Mouse (Mus musculus) lung, adult 2 months (tissue): ENCODE data around the gene Cops7a.

Experiments
- CTCF ChIP-seq: fragments of 200-500 bp; IDR thresholded peaks from 2 replicates; pipeline ENCODE4 v1.5.1; 2011; ENCODE audit warnings: mild to moderate bottlenecking, low read length, control low read depth; ENCODE audit not compliant: insufficient read depth
- POLR2A ChIP-seq: fragments of 200-500 bp; IDR thresholded peaks from 2 replicates; pipeline ENCODE4 v1.6.1; 2011; ENCODE audit warnings: low read depth, mild to moderate bottlenecking, control low read depth, low read length, borderline replicate concordance; ENCODE audit errors: extremely low read depth

DNA sequence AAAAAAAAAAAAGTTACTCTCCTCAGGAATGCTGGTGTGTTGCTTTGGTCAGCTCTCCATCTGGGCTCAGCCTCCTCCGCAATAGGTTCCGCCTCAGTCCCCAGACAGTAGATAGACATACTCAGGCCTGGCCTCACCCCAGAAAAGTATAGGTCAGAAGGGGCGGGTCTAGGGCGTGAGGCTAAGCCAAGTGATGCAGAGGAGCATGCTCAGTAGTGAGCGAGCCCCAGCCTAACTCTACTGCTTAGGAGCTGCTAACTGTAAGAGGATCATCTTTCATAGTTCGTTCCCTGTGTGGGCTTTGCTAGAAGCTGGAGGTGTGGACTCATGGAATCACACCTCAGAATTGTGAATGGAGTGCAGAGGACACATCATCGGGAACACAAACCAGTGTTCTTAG, 26.8 kb downstream of the Cops7a start:
- no peak for TF ChIP-seq CTCF
- TF ChIP-seq POLR2A, result no peak
